Mouse (Mus musculus) c-Kit-positive CD71-negative TER-119-negative erythroid progenitor cells, embryonic 14.5 days (primary cell): ENCODE data around the gene Sap18b.
"Not testable (repeated sequence)": the region's sequence is repeated elsewhere in the genome, so short reads cannot be mapped to it uniquely, and the experiment has no call there.

Source experiments
- DNase-seq: peaks from one replicate; pipeline ENCODE4 v3.0.0-alpha.2; 2013; ENCODE audit warnings: low read depth

The Sap18b gene

DNA sequence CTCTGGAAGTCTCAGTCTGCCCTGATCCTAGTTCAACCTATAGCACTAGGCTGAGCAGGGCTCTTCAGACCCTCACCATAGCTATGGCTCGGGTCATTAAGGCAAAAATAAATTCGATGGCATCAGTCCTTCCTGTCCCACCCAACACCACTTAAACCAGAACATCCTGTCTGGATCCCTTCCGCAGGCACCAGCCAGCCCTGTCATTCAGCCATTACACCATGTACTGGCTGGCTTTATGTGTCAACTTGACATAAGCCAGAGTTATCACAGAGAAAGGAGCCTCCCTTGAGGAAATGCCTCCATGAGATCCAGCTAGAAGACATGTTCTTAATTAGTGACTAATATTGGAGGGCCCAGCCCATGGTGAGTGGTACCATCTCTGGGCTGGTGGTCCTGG, 2.4 kb upstream of the Sap18b start:
- no peak for DNase-seq

DNA sequence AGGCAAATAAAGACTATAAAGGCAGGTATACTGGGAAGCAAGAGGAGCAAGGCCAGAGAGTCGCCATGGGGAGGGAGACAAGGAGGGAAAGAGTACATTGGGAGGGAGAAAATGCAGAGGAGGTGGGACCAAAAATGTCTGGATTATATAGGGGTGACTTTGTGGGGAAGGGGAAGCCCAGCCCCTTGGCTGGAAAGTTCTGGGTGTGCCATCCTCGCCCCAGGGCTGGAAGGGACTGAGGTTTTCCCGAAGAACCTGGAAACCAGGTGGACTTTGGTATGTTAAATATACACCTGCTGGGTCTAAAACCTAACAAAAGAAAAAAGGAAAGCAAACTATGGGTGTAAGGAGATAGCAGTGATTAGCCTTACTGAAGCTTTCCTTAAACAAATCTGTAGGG, 5.0 kb downstream of the Sap18b start:
- DNase-seq: no peak

DNA sequence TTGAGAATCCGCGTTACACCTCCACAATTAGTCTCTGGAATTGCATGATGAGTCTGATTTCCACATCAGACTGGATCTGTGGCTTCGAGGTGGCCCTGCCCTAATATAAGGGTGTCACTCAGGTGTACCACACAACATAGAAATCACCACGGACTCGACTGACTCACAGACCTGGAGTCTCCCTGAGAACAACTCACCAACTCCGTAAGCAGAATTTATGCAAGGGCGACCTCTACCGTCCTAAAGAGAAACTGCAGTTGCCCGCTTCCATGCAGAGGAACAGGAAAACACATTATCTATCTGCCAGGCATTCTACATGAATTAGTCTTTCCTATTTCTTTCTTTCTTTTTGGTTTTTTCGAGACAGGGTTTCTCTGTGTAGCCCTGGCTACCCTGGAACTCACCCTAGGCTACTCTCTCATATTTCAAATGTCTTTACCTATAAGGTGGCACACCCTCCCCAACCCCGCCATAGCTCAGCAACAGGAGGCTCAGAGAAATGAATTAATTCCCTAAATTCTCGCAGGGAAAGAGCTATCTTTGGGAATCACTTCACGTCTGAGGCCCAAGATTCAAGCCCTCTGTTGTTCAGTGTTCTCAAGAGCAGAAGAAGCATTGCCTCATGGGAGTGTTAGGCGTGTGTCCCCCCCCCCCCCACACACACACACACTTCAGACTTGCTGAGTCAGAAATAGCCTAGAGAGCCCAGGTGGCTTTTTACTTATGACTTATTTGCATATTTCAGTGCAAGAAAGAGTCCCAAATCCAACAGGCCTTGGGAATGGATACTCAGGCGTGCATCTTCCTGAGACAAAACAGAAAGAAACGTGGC, 7.7 kb downstream of the Sap18b start:
- DNase-seq: peak; percentile 84

DNA sequence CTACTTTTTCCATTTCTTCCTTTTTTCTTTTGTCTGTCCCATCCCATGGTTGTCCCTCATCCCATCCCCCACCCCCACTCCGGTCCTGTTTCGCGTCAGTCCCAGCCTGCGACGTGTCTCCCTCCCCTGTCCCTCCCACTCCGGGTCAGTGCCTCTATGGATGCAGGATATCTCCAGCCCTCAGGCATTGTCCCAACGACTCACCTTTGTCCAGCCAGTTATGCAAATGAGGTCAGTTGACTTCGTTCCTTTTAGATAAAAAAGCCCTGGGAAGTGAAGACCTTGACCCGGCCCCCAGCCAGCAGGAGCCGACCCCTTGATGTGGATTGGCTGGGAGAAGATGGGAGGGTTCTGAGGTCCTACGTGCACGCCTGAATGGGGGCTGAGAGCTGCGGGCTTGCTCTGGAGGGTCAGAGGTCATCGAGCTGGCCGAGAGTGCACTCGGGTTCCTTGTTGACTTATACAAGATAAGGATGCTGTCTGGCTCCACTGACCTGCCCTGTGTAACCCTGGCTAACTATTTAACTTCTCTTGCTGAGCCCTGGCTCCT, 8.4 kb downstream of the Sap18b start:
- no peak for DNase-seq

DNA sequence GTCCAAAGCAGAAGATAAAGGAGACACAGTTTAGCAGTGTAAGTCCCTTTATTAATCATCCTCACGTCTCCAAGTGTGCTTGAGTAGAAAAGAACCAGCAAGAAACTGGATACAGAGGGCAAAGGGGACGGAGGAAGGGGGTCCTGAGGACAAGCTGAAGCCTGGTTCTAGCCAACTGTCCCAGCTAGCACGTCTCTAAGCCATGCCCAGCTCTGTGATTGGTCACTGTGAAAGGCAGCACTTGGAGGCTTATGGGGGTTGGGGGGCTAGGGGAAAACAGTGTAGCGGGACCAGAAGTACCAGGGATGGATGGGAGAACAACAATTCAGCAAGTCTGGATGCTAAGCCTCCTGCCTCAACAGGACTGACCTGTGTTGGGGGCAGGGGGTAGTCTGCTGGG, 10.7 kb downstream of the Sap18b start:
- no peak for DNase-seq

DNA sequence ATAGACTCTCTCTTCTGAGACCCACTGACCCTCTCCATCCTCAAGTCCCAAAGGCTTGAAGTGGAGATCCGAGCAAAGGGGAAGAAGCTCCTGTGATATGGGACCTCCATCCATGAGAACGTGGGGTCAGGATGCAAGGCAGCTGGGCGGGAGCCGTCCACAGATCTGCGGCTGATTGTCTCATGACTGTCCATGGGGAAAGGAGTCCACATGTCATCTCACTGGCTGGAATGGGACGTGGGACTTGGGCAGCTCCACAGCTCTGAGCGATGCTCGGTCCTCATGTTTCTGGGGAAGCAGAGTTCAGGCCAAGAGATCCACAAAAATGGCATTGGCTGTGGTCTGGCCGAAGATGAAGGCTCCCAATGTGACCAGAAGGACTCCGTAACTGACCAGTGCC, 12.1 kb downstream of the Sap18b start:
- no peak for DNase-seq

DNA sequence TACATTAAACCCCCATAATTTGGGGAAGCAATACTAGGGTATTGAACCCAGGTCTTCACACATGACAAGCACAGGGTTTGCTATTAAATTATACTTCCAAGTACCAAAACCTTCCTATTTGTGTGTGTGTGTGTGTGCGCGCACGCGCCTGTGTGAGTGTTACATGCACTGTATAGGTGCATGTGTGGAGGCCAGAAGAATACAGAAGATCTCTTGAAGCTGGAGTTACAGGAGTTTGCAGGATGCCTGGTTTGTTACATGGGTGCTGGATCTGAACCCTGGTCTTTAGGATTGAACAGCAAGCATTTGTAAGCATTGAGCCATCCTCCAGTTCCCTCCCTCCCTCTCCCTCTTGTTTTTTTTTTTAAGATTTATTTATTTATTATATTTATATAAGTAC, 14.1 kb downstream of the Sap18b start:
- DNase-seq: no peak

DNA sequence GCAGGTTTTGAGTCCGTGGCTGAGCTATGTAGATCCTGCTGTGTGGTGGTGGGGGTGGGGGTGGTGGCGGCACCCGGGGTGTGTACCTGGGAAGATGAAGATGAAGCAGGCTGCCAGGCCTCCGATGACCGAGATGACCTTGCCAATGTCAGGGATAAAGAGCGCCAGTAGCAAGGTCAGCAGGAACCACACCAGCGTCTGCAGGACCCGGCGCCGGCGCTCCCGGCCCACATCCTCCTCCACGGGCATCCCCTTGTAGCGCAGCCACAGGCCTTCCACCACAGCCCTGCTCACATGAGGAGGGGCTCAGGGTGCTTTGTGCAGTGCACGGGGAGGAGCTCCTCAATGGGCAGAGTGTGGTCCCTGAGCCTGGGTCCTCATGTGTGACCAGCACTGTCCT, 16.3 kb downstream of the Sap18b start:
- no peak for DNase-seq

DNA sequence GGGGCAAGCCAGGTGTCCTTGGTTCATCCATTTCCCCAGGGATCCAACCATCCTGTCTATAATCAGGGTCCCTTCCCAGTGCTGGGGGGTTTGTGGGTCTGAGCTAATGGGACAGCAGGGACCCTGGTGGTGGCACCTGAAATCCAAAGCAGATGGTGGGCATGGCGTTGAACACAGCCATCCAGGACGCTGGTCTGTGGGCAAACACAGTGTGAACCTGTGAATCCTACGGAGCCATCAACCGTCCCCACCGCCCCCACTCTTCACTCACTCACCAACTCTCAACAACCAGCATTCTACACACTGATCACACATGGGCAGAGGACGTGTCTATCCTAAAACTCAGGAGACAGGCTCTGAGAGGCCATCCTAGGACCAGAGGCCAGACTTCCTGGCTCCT, 18.8 kb downstream of the Sap18b start:
- no peak for DNase-seq

DNA sequence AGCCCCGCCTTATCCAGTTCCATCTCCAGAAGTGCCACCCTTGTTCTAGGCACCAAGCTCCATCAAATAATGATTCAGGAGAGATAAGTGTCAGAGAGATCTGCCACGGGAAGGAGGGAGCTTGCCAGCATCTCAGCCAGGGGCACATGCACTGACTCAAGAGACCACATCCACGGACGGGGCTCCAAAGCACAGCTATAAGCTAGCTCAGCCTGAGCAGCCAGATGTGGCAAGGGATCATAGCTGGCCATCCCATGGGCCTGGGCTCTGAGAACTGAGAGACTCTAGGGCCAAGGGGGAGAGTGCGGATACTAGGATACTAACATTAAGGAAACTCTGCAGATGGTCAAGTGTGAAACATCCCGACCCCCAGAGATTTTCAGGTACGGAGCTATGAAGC, 19.9 kb downstream of the Sap18b start:
- DNase-seq: no peak

DNA sequence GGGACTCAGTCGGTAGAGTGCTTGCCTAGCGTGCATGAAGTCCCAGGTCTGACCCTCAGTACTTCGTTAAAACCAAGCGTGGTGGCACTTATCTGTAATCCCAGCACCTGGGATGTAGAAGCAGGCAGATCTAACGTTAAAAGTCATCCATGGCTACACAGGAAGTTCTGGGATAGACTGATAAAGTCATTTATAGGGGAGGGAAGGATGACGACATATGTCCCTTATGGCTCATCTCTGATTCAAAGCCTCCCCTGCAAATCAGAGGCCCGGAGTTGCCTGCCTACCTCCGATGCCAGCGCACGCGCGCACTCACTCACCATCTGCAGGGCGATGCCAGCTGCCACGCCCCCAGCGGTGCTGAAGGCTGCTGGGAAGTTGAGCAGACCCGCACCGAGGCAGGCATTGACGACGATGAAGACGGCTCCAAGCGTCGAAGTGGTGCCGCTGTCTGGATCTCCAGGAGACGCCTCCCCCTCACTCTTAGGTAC, 23.0 kb downstream of the Sap18b start:
- DNase-seq: no peak

DNA sequence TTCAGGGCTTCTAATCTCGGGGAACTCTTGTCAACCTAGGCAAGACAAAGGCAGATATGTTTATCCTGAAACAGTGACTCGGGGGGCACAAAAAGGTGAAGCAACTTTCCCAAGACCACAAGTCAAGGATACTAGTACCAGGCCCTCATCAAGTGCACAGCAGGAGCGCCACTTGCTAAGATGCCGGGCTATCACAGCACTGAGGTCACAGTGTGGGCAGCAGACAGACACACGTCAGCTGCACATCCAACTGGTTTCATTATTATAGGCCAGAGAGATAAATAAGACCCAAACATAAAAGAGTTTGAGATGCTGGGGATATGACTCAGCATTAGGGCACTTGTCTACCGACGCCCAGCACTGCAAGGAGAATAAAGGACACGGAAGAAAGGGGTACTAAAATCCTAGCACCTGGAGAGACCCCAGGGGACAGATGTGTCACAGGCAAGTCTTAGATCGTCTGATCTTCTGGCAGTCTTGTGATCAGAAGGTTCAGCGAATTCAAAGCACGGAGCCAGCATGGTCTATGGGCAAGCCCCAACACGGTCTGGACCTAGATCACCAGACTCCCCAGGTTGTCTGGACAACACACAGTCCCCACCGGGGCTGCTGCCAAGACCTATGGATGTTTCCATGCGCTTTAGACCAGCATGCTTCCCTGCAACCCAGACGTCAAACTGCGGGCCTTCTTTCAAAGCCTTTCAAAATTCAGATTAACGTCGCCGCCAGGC, 23.8 kb downstream of the Sap18b start:
- no peak for DNase-seq

DNA sequence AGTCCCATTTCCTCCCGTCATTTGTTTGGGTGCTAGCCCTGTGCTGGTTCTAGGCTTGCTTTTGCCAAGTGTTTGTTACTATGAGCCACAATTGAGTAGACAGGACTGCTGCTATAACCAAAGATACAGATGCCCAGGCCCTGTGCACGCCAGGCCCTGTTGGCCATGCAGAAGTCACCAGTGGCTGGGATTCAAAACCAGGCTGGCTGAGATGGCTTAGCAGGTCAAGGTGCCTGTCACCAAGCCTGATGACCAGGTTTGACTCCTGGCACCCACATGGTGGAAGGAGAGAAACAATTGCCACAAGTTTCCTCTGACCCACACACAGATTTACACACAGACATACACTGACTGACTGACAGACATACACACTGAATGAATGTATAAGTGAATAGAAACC, 25.2 kb downstream of the Sap18b start:
- DNase-seq: no peak

DNA sequence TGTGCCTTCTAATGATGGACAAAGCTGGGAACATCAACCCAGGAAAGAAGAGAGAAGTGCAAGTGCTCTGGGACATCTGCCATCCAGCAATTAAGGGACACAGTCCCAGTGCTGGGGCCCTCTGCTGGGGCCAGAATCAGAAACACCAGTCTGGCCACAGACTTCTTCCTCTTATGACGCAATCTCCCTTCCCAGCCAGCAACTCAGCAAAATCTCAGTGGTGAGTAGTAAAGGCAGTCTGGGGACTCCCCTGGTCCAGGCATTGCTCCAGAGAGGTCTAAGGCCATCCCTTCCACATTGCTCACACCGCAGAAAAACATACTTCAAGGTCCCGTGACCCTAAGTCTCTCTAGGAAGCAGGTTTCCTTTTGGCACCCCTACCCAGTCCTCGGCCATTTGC, 27.1 kb downstream of the Sap18b start:
- DNase-seq: no peak

DNA sequence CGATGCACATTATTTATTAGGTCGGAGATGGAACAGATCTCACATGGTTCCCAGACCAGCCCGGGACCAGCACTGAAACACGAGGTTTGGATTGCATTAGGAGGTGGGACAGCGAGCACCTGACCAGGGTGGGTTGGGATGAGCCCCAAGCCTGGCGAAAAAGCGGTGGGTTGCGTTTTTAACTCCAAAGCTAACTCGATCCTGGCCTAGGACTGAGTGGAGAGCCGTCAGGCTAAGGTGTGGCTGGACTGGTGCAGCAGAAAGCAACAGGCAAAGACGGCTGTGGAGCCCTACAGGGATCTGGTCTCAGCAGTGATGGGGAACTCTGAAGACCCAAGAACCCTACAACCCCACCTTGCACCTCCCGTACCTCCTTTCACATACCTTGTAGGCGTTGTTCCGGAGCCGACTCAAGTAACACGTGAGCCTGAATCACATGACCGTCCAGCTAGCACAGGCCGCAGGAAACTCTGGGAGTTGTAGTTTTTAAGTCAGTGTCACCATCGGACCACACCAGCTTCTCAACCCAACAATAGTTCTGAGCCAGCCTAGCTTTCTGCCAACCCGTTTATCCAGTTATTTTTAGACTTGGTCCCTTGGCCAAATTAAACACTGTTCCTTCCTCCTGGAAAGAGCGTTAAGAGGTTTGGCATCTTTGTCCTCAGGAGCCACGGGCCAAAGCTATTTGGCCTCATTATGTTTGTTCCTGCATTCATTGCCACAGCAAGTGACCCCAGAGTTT, 28.1 kb downstream of the Sap18b start, which contains the start of gene Slc38a7:
TSS of gene Slc38a7 (minus strand) at position 438 of the 742 bp plus-strand sequence.
- DNase-seq: no peak

DNA sequence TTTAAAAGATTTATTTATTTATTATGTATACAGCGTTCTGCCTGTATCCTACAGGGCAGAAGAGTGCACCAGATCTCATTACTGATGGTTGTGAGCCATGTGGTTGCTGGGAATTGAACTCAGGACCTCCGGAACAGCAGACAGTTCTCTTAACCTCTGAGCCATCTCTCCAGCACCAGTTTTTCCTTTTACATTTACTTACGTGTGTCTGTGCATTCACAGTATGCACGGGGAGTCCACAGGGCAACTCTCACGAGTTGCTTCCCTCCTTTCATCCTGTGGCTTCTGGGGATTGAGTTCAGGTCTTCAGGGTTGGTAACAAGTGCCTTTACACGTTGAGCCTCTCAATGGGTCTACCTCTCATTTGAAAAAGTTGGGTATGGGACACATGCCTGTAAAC, 29.0 kb downstream of the Sap18b start:
- no peak for DNase-seq

DNA sequence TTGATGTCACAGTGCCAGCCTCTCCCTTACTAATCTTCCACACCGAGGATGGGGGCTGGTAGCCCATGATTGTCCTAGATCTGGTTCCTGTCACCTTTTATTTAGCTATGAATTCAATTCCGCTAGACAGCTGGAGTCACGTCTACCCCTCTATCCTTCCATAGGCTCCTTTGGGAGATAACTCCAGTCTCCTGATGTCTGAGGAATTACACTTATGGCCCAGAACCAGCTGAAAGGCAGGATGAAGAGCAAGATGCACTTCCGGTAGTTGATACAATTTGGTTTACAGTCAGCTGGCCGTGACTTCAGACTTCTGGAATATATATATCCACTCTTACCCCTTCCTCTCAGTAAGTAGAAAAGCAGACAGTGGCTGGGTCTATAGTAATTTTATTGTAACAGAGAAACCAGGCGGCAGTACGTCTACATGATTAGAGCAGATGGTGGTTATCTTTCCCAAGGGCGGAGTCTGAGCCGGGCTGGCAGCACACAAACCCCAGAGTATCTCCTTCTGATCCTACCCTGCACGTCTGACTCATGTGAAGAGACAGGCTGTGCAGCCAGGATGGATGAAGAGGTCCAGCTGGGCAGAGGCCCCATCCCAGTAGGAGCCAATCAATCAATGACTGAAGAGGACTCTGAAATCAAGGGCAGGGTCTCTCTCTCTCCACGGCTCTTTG, 38.8 kb downstream of the Sap18b start:
- DNase-seq: not testable (repeated sequence)

DNA sequence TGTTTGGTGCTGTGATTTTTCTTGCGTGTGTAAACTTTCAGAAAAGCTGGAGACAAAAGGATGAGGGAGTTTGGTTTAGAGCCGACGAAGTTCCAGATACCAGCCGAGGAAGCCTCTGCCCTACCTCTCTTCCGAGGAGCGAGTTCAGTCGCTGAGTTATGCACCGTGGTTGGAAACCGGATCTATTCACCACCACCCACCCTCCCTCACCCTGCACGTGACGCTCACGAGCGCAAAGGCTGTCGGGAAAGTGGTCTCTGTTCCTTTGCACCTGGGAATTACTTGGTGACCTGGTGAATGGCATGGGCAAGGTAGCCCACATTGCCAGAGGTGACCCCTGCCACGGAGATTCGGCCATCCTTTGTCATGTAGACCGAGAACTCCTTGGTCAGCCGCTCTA, 39.7 kb downstream of the Sap18b start:
- not testable (repeated sequence) for DNase-seq

DNA sequence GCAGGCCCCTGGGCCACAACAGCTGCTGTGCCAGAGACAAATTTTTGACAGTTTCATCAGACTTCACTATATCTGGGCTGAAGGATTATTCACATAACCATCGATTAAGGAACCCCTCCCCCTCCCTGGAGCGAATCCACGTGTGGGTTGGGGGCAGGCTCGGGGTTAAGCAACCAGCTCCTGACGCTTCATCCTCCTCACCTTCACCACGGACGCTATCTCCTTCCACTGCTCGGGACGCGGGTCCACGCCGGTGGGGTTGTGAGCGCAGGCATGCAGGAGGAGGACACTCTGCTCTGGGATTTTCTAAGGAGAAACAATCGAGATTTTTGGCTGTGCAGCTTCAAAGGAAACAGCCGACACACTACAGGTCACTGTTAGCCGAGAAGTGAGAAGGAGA, 46.5 kb downstream of the Sap18b start:
- no peak for DNase-seq

DNA sequence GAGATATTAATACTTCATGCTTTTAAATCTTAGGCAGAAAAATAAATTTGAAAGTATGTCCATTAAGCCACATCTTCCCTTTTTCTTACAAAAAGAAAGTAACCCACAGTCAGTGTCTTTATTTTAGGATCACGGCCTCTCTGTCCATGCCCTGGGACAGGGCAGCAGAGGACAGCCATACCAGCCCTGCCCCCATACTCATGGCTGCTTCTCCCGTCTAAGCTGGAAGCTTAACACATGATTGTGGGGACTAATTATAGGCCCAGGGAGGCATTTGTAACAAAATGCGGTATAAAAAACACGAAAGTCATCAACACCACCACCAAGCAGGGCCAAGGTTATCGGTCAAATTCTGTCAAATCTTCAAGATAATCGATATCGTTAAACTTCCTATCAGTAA, 50.1 kb downstream of the Sap18b start:
- no peak for DNase-seq
